Mouse (Mus musculus) midbrain, embryonic 16.5 days (tissue): ENCODE measurements at regions not wholly inside any gene's neighbourhood (a gene's known extent, or its start where the extent isn't known, plus 50 kb on each side); places are given as distances from the start of the nearest gene placed in this dataset.
"Not testable (repeated sequence)": the region's sequence is repeated elsewhere in the genome, so short reads cannot be mapped to it uniquely, and the experiment has no call there.

ENCODE experiments used
- ATAC-seq: fragments of 200-750 bp; cut with Nextera tagmentation; 2 replicates; pipeline ENCODE4 v1.8.0; 2017; ENCODE audit warnings: moderate TSS enrichment
- H3K27ac ChIP-seq: fragments of 300-500 bp; sonication (generic); 2 replicates; pipeline ENCODE4 v1.5.1; 2014; ENCODE audit warnings: mild to moderate bottlenecking, low read length, mixed read lengths
- H3K27me3 ChIP-seq: fragments of 300-500 bp; sonication (generic); 2 replicates; pipeline ENCODE4 v1.6.1; 2014; ENCODE audit warnings: low read depth, low read length, mixed read lengths; ENCODE audit not compliant: control insufficient read depth, insufficient read depth
- H3K36me3 ChIP-seq: fragments of 300-500 bp; sonication (generic); 2 replicates; pipeline ENCODE4 v1.6.1; 2014; ENCODE audit warnings: mild to moderate bottlenecking, low read length, moderate library complexity, mixed read lengths; ENCODE audit not compliant: control insufficient read depth, insufficient read depth
- H3K4me1 ChIP-seq: fragments of 300-500 bp; sonication (generic); 2 replicates; pipeline ENCODE4 v1.6.1; 2014; ENCODE audit warnings: mild to moderate bottlenecking, low read length, mixed read lengths; ENCODE audit not compliant: control insufficient read depth, insufficient read depth
- H3K4me2 ChIP-seq: fragments of 300-500 bp; sonication (generic); 2 replicates; pipeline ENCODE4 v1.6.1; 2014; ENCODE audit warnings: mild to moderate bottlenecking, low read length, mixed read lengths
- H3K4me3 ChIP-seq: fragments of 300-500 bp; sonication (generic); 2 replicates; pipeline ENCODE4 v1.5.1; 2014; ENCODE audit warnings: low read depth, mild to moderate bottlenecking, low read length, moderate library complexity, mixed read lengths
- H3K9ac ChIP-seq: fragments of 300-500 bp; sonication (generic); 2 replicates; pipeline ENCODE4 v1.6.1; 2014; ENCODE audit warnings: low read depth, low read length, mixed read lengths
- H3K9me3 ChIP-seq: fragments of 300-500 bp; sonication (generic); replicated peaks from 2 replicates; pipeline ENCODE4 v1.6.1; 2014; ENCODE audit warnings: mild to moderate bottlenecking, low read length, mixed read lengths; ENCODE audit not compliant: control insufficient read depth, poor library complexity, severe bottlenecking
- WGBS: fragments of 180-500 bp; shearing (Covaris S2); extraction: QIAGEN DNeasy Blood & Tissue Kit; methylation state at CpG from one replicate; pipeline ENCODE4 v1.1.7; 2014; 5-methylcytosine and 5-hydroxymethylcytosine counted together

DNA sequence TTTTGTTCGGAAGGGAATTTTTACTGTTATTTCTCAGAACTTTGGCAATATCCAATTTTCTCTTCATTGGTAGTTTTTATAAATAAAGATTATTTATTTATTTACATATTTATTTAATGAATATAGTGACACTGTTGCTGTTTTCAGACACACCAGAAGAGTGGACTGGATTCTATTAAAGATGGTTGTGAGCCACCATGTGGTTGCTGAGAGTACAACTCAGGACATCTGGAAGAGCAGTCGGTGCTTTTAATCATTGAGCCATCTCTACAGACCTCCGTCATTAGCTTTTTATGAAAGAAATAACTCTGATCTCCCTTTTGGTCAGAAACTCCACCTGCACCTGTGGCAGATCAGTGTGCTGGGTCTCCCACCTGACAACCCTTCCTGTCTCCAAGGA is 59.4 kb upstream of the Scaf8 start:
- not testable (repeated sequence) for ATAC-seq, H3K4me2 ChIP-seq, H3K9ac ChIP-seq, H3K27ac ChIP-seq, H3K4me3 ChIP-seq, H3K36me3 ChIP-seq, H3K9me3 ChIP-seq, H3K27me3 ChIP-seq, H3K4me1 ChIP-seq
- WGBS = 80% methylated on average over 3 of the region's 3 CpGs

DNA sequence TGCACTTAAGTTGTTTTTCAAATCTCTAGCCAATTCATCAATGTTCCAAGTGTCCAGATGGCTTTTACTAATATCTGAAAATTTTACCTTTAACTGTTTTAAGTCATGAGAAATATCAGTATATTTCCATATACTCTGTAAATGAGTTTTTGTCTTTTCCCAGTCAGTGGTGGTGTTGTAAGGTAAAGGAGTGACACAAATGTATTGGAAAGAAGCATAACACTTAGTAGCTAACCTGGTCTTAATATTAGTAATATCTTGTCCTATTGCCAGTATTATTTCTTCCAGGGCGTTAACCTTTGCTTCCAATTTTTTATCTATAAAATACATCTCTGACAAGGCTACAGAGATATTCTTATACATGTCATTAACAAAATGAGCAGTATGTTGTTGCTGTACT is 51.4 kb upstream of the Scaf8 start:
- H3K9ac ChIP-seq, H3K4me3 ChIP-seq, H3K27ac ChIP-seq, H3K4me2 ChIP-seq, H3K36me3 ChIP-seq, H3K4me1 ChIP-seq, ATAC-seq, H3K9me3 ChIP-seq, H3K27me3 ChIP-seq: not testable (repeated sequence)
- WGBS = 87% methylated on average over 1 of the region's 1 CpGs
